Mouse (Mus musculus) heart, adult 2 months (tissue): ENCODE results near the gene Scrn3. TPM values are rescaled to one million over a fixed set of nuclear protein-coding genes. Genes with fewer than 3 reads are reported as not detected.

ENCODE experiments used
- DNase-seq, 2 experiments: peaks; one replicate each; pipeline ENCODE4 v3.0.0; 2021
- H3K27ac ChIP-seq: fragments of 200-600 bp; 2 replicates; pipeline ENCODE4 v1.8.1; 2022
- H3K27me3 ChIP-seq: fragments of 200-500 bp; 2 replicates; pipeline ENCODE4 v1.6.1; 2012; ENCODE audit warnings: mild to moderate bottlenecking, low read length, inconsistent platforms, mixed read lengths; ENCODE audit not compliant: control insufficient read depth, insufficient read depth
- H3K36me3 ChIP-seq: fragments of 200-500 bp; 2 replicates; pipeline ENCODE4 v1.6.1; 2012; ENCODE audit warnings: low read length, inconsistent platforms; ENCODE audit not compliant: control insufficient read depth, insufficient read depth
- H3K4me1 ChIP-seq: fragments of 200-500 bp; 2 replicates; pipeline ENCODE4 v1.6.1; 2011; ENCODE audit warnings: low read length; ENCODE audit not compliant: control insufficient read depth, insufficient read depth
- H3K4me3 ChIP-seq: fragments of 200-600 bp; 2 replicates; pipeline ENCODE4 v1.8.1; 2022
- H3K79me2 ChIP-seq: fragments of 200-500 bp; replicated peaks from 2 replicates; pipeline ENCODE4 v1.6.1; 2012; ENCODE audit warnings: mild to moderate bottlenecking, inconsistent platforms, low read length, moderate library complexity, mixed read lengths; ENCODE audit not compliant: control insufficient read depth, insufficient read depth
- H3K9ac ChIP-seq: fragments of 200-500 bp; 2 replicates; pipeline ENCODE4 v1.6.1; 2012; ENCODE audit warnings: low read depth, mild to moderate bottlenecking, control low read depth, inconsistent platforms, low read length, mixed read lengths
- CTCF ChIP-seq: fragments of 200-600 bp; IDR thresholded peaks from 2 replicates; pipeline ENCODE4 v1.8.1; 2022; ENCODE audit warnings: antibody characterized with exemption, mild to moderate bottlenecking, moderate library complexity
- EP300 ChIP-seq: fragments of 200-500 bp; IDR thresholded peaks from 2 replicates; pipeline ENCODE4 v1.6.1; 2011; ENCODE audit warnings: low read depth, low read length, control low read depth; ENCODE audit not compliant: insufficient read depth
- POLR2A ChIP-seq: fragments of 200-500 bp; IDR thresholded peaks from 2 replicates; pipeline ENCODE4 v1.6.1; 2011; ENCODE audit warnings: mild to moderate bottlenecking, low read depth, low read length, control low read depth; ENCODE audit not compliant: insufficient read depth
- WGBS: fragments of 180-500 bp; shearing (Covaris S2); methylation state at CpG from one replicate; pipeline ENCODE4 v1.1.7; 2018; 5-methylcytosine and 5-hydroxymethylcytosine counted together
- intact Hi-C: fragments of 180-260 bp; cut with DNase I; formaldehyde crosslinking; loops from one replicate; pipeline ENCODE4 v1.15.1; 2025
- polyA plus RNA-seq: library from polyadenylated mRNA; depleted of rRNA; stranded (reverse); fragments of >200 nt; gene quantifications from 2 replicates; pipeline ENCODE4 v1.2.3, GENCODE M21; 2012; rRNA removed
- total RNA-seq, 2 experiments: library from RNA; stranded (reverse); gene quantifications; 2 replicates each; pipeline ENCODE4 v1.2.3; 2021

The Scrn3 gene
- total and polyA plus RNA-seq, 3 experiments, result 11.4 to 27.8 (median 24.0) TPM

- intact Hi-C loops, result loop anchor here (1.0 to 5.0 kb wide), 3 partner anchors 72 to 173 kb away; no protein-coding TSS in a partner anchor
- 2% methylated on average over 29 of the region's 29 CpGs for WGBS
- Histone ChIP-seq H3K27me3 (no peaks in the 10 kb centered on the region), H3K36me3 (no peaks in the 10 kb centered on the region), H3K79me2 (no peaks in the 10 kb centered on the region), H3K27ac (peak overlapping the region; percentile 71), H3K4me1 (peaks cover 2% of the 10 kb centered on the region; the same call in 1 of the 2 replicates), H3K9ac (peak overlapping the region; percentile 74), H3K4me3 (peak overlapping the region; percentile 71)
- no peak for DNase-seq
- TF ChIP-seq CTCF (no peak), POLR2A (no peak), EP300 (no peak)
Observed at GRCm38 (mm10) chr2:73385641-73386355, 73.4 kb downstream of the Scrn3 start.

DNA sequence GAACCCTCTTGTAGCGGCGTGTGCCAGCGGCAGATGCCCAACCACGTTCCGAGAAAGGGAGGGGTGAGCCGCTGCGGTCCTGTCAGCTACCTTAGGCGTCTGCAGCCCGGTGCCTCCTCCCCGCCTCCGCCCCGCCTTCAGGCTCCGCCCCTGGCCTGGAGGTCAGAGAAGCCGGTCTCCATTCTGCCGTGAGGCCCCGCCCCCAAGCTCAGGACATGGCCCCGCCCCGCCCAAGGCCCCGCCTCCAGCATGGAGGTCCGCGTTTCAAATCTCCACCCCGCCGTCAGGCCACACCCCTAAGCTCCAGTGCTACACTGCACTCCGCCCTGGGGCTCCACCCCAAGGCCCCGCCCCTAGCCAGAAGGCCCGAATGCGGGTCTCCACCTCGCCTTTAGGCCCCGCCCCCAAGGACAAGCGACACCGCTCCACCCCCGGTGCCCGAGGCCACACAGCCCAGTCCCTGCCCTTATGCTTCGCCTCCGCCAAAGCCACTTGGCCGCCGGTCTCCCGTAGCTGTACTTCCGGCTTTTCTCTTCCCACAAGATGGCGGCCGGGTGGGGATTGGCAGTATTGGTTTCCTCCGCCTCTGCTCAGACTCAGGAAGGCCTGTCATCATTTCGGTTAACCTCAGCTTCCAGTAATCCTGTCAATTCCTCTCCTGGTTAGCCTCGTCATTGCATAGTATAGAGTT, 74.1 kb downstream of the Scrn3 start, which contains the start of gene Gpr155:
TSS of gene Gpr155 (minus strand) at position 217 of the 691 bp plus-strand sequence.
- under 1% methylated on average over 44 of the region's 44 CpGs for WGBS
- Histone ChIP-seq H3K27ac (peak within 1 kb of the TSS; percentile 79), H3K4me3 (peak within 1 kb of the TSS; percentile 71), H3K79me2 (no peaks in the 10 kb centered on the region), H3K9ac (peak within 1 kb of the TSS; percentile 74), H3K36me3 (no peaks in the 10 kb centered on the region), H3K4me1 (peaks cover 2% of the 10 kb centered on the region; the same call in 1 of the 2 replicates), H3K27me3 (no peaks in the 10 kb centered on the region)
- TF ChIP-seq EP300 (0 out of 2 replicates have a peak, but pooled peaks have one; percentile 68), CTCF (no peak), POLR2A (peak; percentile 85)
- peak; percentile 100 for DNase-seq
- intact Hi-C loops, result loop anchor here (1.0 to 5.0 kb wide), 3 partner anchors 73 to 174 kb away; no protein-coding TSS in a partner anchor

Other genes starting within 250 kb of the Scrn3 start
- gene Ola1, start 93.7 kb upstream of the Scrn3 start, total RNA-seq, result 10 to 100 TPM; 37.8 to 39.0 TPM
- 6.9 and 15.9 TPM in 2 replicates for gene Ola1, start 93.7 kb upstream of the Scrn3 start, polyA plus RNA-seq
- not detected for gene Sp9, start 40.7 kb upstream of the Scrn3 start, total RNA-seq
- not detected in 2 replicates for gene Sp9, start 40.7 kb upstream of the Scrn3 start, polyA plus RNA-seq
- 10 to 100 TPM; 11.9 to 14.3 TPM for gene Cir1, start 100 bp downstream of the Scrn3 start, total RNA-seq
- 2.5 and 4.7 TPM in 2 replicates for gene Cir1, start 100 bp downstream of the Scrn3 start, polyA plus RNA-seq
- 10 to 100 TPM; 11.7 to 15.2 TPM for gene Gpr155, start 74.0 kb downstream of the Scrn3 start, total RNA-seq
- gene Gpr155, start 74.0 kb downstream of the Scrn3 start, polyA plus RNA-seq, result 11.3 and 17.0 TPM in 2 replicates
- 10 to 100 TPM; 12.9 to 17.0 TPM for gene Wipf1, start 217.1 kb downstream of the Scrn3 start, total RNA-seq
- 6.0 and 6.6 TPM in 2 replicates for gene Wipf1, start 217.1 kb downstream of the Scrn3 start, polyA plus RNA-seq